Comparison of ENCODE assay signal across 13 mouse cellular contexts in the genomic region with DNA sequence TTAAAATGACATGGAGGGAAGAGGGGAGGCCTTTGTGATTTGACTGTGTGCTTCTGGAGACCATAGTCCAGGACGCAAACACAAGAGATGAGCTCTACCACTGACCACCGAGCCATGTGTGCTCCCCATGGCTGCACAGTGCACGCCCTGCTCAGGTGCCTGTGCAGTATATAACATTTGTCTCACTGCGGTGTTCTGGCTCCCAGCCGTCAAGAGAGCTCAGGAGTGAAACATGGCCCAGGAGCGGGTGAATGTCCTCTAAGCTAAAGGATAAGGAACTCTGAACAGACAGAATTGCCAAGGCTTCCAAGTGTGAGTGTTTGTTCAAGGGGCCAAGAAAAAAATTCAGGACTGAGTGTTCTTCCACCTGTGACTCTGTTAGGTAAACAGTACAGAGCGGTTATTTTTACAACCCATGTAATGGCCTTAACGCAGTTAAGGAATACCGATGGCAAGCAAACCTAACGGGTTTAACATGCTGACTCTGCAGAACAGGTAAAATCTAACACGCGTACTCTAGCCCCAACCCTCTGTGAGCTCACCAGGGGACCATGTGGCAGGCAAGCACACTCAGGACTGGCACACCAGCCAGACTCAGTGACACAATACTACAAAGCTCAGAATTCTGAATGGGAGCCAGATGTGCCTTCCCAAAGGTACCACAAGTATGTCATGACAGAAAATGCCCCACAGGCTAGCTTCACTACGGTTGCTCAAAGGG. TPM values are rescaled to one million over a fixed set of nuclear protein-coding genes. Genes with fewer than 3 reads are reported as not detected.
DNase-seq lines count a peak whose midpoint lies in the region; ATAC-seq lines count a peak whose summit lies in the region.
"Had no signal": no experiment of that assay in that cellular context is flagged by ENCODE, and none has a peak within 500 bp of the region (broad histone marks: within the 10 kb centered on the region; RNA-seq: fewer than 3 reads in every experiment).

No protein-coding gene starts in this region.

- ATAC-seq in kidney, embryonic 14.5 days (ENCODE audit: low FRiP score, low TSS enrichment), result 0 out of 2 replicates have a peak, but pooled peaks have one; percentile 24
- peak; percentile 45; the same call in 1 of the 2 replicates for ATAC-seq in intestine, embryonic 14.5 days (replicated peaks; ENCODE audit: low FRiP score, low TSS enrichment, low read depth)

- DNase-seq in kidney, postnatal 4 days, result no peak
- peak; percentile 8 for DNase-seq in urinary bladder, postnatal 25 days (ENCODE audit: low spot score)
- no peak for DNase-seq in urinary bladder, postnatal 10 days (ENCODE audit: low spot score)
- no peak for DNase-seq in intestine, embryonic 14.5 days (ENCODE audit: low spot score)
- no peak for DNase-seq in layer of hippocampus, adult 11-12 months (ENCODE audit: low spot score)
- no peak for DNase-seq in urinary bladder, adult 18-20 months (ENCODE audit: low spot score in 2 of 2)
- DNase-seq: spleen, adult 18-20 months had no signal

- peaks cover 6% of the 10 kb centered on the region; the same call in 1 of the 2 replicates for H3K4me1 ChIP-seq in kidney, embryonic 14.5 days (ENCODE audit: control insufficient read depth, insufficient read depth, low read length)
- peaks cover 34% of the 10 kb centered on the region for H3K4me1 ChIP-seq in intestine, embryonic 14.5 days (replicated peaks; ENCODE audit: control insufficient read depth, insufficient read depth, low read length)

- H3K9me3 ChIP-seq in kidney, embryonic 14.5 days (ENCODE audit: control insufficient read depth, low read length), result no peaks in the 10 kb centered on the region
- H3K9me3 ChIP-seq in intestine, embryonic 14.5 days (ENCODE audit: control insufficient read depth, low read length), result no peaks in the 10 kb centered on the region
- H3K9me3 ChIP-seq: G1E; heart, embryonic 10.5 days; neural tube, embryonic 12.5 days had no signal

- H3K4me3 ChIP-seq in kidney, embryonic 14.5 days (ENCODE audit: low read length), result no peak overlapping the region
- no peak overlapping the region for H3K4me3 ChIP-seq in intestine, embryonic 14.5 days (ENCODE audit: low read depth, low read length)
- H3K4me3 ChIP-seq: heart, embryonic 10.5 days; layer of hippocampus, adult 2 months; neural tube, embryonic 12.5 days had no signal

- H3K27me3 ChIP-seq in kidney, embryonic 14.5 days (ENCODE audit: control insufficient read depth, insufficient read depth, low read length), result no peaks in the 10 kb centered on the region
- H3K27me3 ChIP-seq in intestine, embryonic 14.5 days (replicated peaks; ENCODE audit: control insufficient read depth, insufficient read depth, low read length), result no peaks in the 10 kb centered on the region
- H3K27me3 ChIP-seq: neural tube, embryonic 12.5 days had no signal

- H3K9ac ChIP-seq in kidney, embryonic 14.5 days (ENCODE audit: low read depth, low read length), result no peak overlapping the region
- H3K9ac ChIP-seq in intestine, embryonic 14.5 days (ENCODE audit: low read length), result no peak overlapping the region
- H3K9ac ChIP-seq: liver, embryonic 14.5 days; neural tube, embryonic 12.5 days had no signal

- peaks cover 22% of the 10 kb centered on the region for H3K36me3 ChIP-seq in kidney, embryonic 14.5 days (ENCODE audit: control insufficient read depth, insufficient read depth, low read length)
- peaks cover 20% of the 10 kb centered on the region for H3K36me3 ChIP-seq in intestine, embryonic 14.5 days (ENCODE audit: control insufficient read depth, insufficient read depth, low read length)
- H3K36me3 ChIP-seq: G1E had no signal

- WGBS in kidney, embryonic 14.5 days, result 44% methylated on average over 13 of the region's 13 CpGs
- 47% methylated on average over 13 of the region's 13 CpGs for WGBS in intestine, embryonic 14.5 days

- H3K27ac ChIP-seq in kidney, embryonic 14.5 days (ENCODE audit: low read depth, low read length), result no peak overlapping the region
- no peak overlapping the region for H3K27ac ChIP-seq in intestine, embryonic 14.5 days (ENCODE audit: low read depth)
- H3K27ac ChIP-seq: liver, embryonic 14.5 days; neural tube, embryonic 12.5 days had no signal

- no peak overlapping the region for H3K4me2 ChIP-seq in kidney, embryonic 14.5 days (replicated peaks; ENCODE audit: low read depth, low read length)
- H3K4me2 ChIP-seq in intestine, embryonic 14.5 days (ENCODE audit: low read length), result no peak overlapping the region
- H3K4me2 ChIP-seq: neural tube, embryonic 12.5 days had no signal

RNA-seq across cellular contexts. Expression of a gene that starts 21.4 kb away (rescaled TPM):
- polyA plus RNA-seq in kidney, embryonic 14.5 days (2014; fragmentation: Nextera tagmentation; extraction: Ambion mirVana), result 39.4 and 51.2 TPM in 2 replicates
- polyA plus RNA-seq in intestine, embryonic 14.5 days (2014; fragmentation: Nextera tagmentation; extraction: Ambion mirVana), result 21.3 and 24.0 TPM in 2 replicates
- polyA plus RNA-seq: G1E had no signal
